29 mouse cellular contexts compared by ENCODE assay signal in genomic region chr4:28862845-28863666, GRCm38 (mm10). TPM values are rescaled to one million over a fixed set of nuclear protein-coding genes. Genes with fewer than 3 reads are reported as not detected.
DNase-seq lines count a peak whose midpoint lies in the region; ATAC-seq and TF ChIP-seq lines count a peak whose summit lies in the region.
"Had no signal": no experiment of that assay in that cellular context is flagged by ENCODE, and none has a peak within 500 bp of the region (broad histone marks: within the 10 kb centered on the region; RNA-seq: fewer than 3 reads in every experiment).

No protein-coding gene starts in this region.

- H3K4me1 ChIP-seq in cerebellum, adult 2 months (ENCODE audit: control insufficient read depth, insufficient read depth, low read length) = 0 out of 2 replicates have a peak, but pooled peaks cover 2% of the 10 kb centered on the region
- H3K4me1 ChIP-seq in embryonic facial prominence, embryonic 12.5 days = peaks cover 8% of the 10 kb centered on the region
- peaks cover 7% of the 10 kb centered on the region; the same call in 1 of the 2 replicates for H3K4me1 ChIP-seq in limb, embryonic 12.5 days (replicated peaks)
- 0 out of 2 replicates have a peak, but pooled peaks cover 2% of the 10 kb centered on the region for H3K4me1 ChIP-seq in hindbrain, embryonic 13.5 days (replicated peaks)
- H3K4me1 ChIP-seq: lung, embryonic 15.5 days; midbrain, embryonic 10.5 days had no signal

- no peaks in the 10 kb centered on the region for H3K27me3 ChIP-seq in cerebellum, adult 2 months (ENCODE audit: control insufficient read depth, insufficient read depth, low read length)
- no peaks in the 10 kb centered on the region for H3K27me3 ChIP-seq in embryonic facial prominence, embryonic 12.5 days
- no peaks in the 10 kb centered on the region for H3K27me3 ChIP-seq in limb, embryonic 12.5 days
- H3K27me3 ChIP-seq in hindbrain, embryonic 13.5 days = no peaks in the 10 kb centered on the region
- H3K27me3 ChIP-seq: CH12.LX; lung, embryonic 15.5 days; neural tube, embryonic 13.5 days had no signal

- WGBS in cerebellum, adult 2 months = 80% methylated on average over 6 of the region's 6 CpGs
- 24% methylated on average over 6 of the region's 6 CpGs for WGBS in embryonic facial prominence, embryonic 12.5 days
- WGBS in limb, embryonic 12.5 days = 55% methylated on average over 6 of the region's 6 CpGs
- 80% methylated on average over 6 of the region's 6 CpGs for WGBS in hindbrain, embryonic 13.5 days

- no peaks in the 10 kb centered on the region for H3K36me3 ChIP-seq in embryonic facial prominence, embryonic 12.5 days
- no peaks in the 10 kb centered on the region for H3K36me3 ChIP-seq in limb, embryonic 12.5 days
- no peaks in the 10 kb centered on the region for H3K36me3 ChIP-seq in hindbrain, embryonic 13.5 days
- H3K36me3 ChIP-seq: heart, embryonic 10.5 days; lung, embryonic 15.5 days; midbrain, embryonic 10.5 days; neural tube, embryonic 13.5 days had no signal

- no peak for TF ChIP-seq POLR2A in cerebellum, adult 2 months (IDR thresholded peaks at IDR 0.05; ENCODE audit: borderline replicate concordance, insufficient read depth, low read length)

- no peak overlapping the region for H3K9ac ChIP-seq in embryonic facial prominence, embryonic 12.5 days
- no peak overlapping the region for H3K9ac ChIP-seq in limb, embryonic 12.5 days (replicated peaks)
- no peak overlapping the region for H3K9ac ChIP-seq in hindbrain, embryonic 13.5 days
- H3K9ac ChIP-seq: forebrain, postnatal 0 days; hindbrain, embryonic 14.5 days; lung, embryonic 15.5 days; neural tube, embryonic 13.5 days had no signal

- no peak for TF ChIP-seq CTCF in cerebellum, adult 2 months (IDR thresholded peaks at IDR 0.05; ENCODE audit: borderline replicate concordance, insufficient read depth, low read depth, low read length)

- no peaks in the 10 kb centered on the region for H3K9me3 ChIP-seq in embryonic facial prominence, embryonic 12.5 days
- no peaks in the 10 kb centered on the region for H3K9me3 ChIP-seq in limb, embryonic 12.5 days
- H3K9me3 ChIP-seq in hindbrain, embryonic 13.5 days = no peaks in the 10 kb centered on the region
- H3K9me3 ChIP-seq: heart, embryonic 10.5 days; lung, embryonic 15.5 days; midbrain, embryonic 10.5 days; neural tube, embryonic 13.5 days had no signal

- H3K4me2 ChIP-seq in embryonic facial prominence, embryonic 12.5 days (replicated peaks) = no peak overlapping the region
- H3K4me2 ChIP-seq in limb, embryonic 12.5 days = no peak overlapping the region
- H3K4me2 ChIP-seq in hindbrain, embryonic 13.5 days = no peak overlapping the region
- H3K4me2 ChIP-seq: hindbrain, embryonic 14.5 days; liver, embryonic 11.5 days; lung, embryonic 15.5 days; neural tube, embryonic 13.5 days had no signal

- no peak overlapping the region for H3K27ac ChIP-seq in cerebellum, adult 2 months (ENCODE audit: insufficient read depth, low read length)
- peak overlapping the region; percentile 63; the same call in 1 of the 2 replicates for H3K27ac ChIP-seq in embryonic facial prominence, embryonic 12.5 days
- H3K27ac ChIP-seq in limb, embryonic 12.5 days = peak overlapping the region; percentile 66
- H3K27ac ChIP-seq in hindbrain, embryonic 13.5 days = no peak overlapping the region
- H3K27ac ChIP-seq: heart, embryonic 10.5 days; hindbrain, embryonic 14.5 days; left cerebral cortex, adult 2 months; lung, embryonic 15.5 days; midbrain, embryonic 10.5 days; neural tube, embryonic 13.5 days had no signal

- no peak overlapping the region for H3K4me3 ChIP-seq in cerebellum, adult 2 months (replicated peaks; ENCODE audit: insufficient read depth, low read depth, low read length)
- no peak overlapping the region for H3K4me3 ChIP-seq in embryonic facial prominence, embryonic 12.5 days
- no peak overlapping the region for H3K4me3 ChIP-seq in limb, embryonic 12.5 days (replicated peaks)
- H3K4me3 ChIP-seq in hindbrain, embryonic 13.5 days = no peak overlapping the region
- H3K4me3 ChIP-seq: erythroblast, embryonic 14.5 days; heart, embryonic 10.5 days; left cerebral cortex, adult 2 months; lung, embryonic 15.5 days; midbrain, embryonic 10.5 days; neural tube, embryonic 13.5 days had no signal

- no peak for DNase-seq in cerebellum, adult 2 months
- peak; percentile 28 for DNase-seq in layer of hippocampus, adult 9-11 months
- no peak for DNase-seq in layer of hippocampus, postnatal 36 days
- DNase-seq: adrenal gland, adult 2 months; adrenal gland, postnatal 36 days; cerebellum, adult 8-10 months; cerebellum, postnatal 25 days; forebrain, postnatal 0 days; gastrocnemius, postnatal 10 days; heart, postnatal 4 days; kidney, postnatal 25 days; thymus, postnatal 25 days had no signal

- ATAC-seq in cerebellum, adult (ENCODE audit: insufficient number of reproducible peaks, low FRiP score, low TSS enrichment) = 0 out of 2 replicates have a peak, but pooled peaks have one; percentile 26
- peak; percentile 67 for ATAC-seq in embryonic facial prominence, embryonic 12.5 days (ENCODE audit: insufficient number of reproducible peaks, insufficient read depth, low FRiP score, low TSS enrichment)
- ATAC-seq in limb, embryonic 12.5 days (ENCODE audit: insufficient number of reproducible peaks, insufficient read depth, low FRiP score, low TSS enrichment, low read depth) = peak; percentile 76; the same call in 1 of the 2 replicates
- no peak for ATAC-seq in hindbrain, embryonic 13.5 days (ENCODE audit: low FRiP score)
- no peak for ATAC-seq in erythroblast, adult 5-6 weeks (replicated peaks; ENCODE audit: low FRiP score, poor library complexity, severe bottlenecking)
- ATAC-seq: activated CD4-positive, CD25-positive, alpha-beta regulatory T cell, adult 4 months; forebrain, postnatal 0 days; intestine, postnatal 0 days; midbrain, embryonic 16.5 days had no signal

RNA-seq across cellular contexts. Expression of gene Epha7, which starts 50.1 kb away (rescaled TPM):
- 12.4 and 12.7 TPM in 2 replicates for polyA plus RNA-seq in cerebellum, adult 2 months (2012; rRNA removed)
- total RNA-seq in layer of hippocampus, postnatal 36 days (2021) = 100 to 1,000 TPM; 206 to 208 TPM
- 75.2 and 76.4 TPM in 2 replicates for polyA plus RNA-seq in embryonic facial prominence, embryonic 12.5 days (2016; fragmentation: Nextera tagmentation; extraction: Ambion mirVana)
- 50.6 and 56.5 TPM in 2 replicates for polyA plus RNA-seq in limb, embryonic 12.5 days (2016; fragmentation: Nextera tagmentation; extraction: Ambion mirVana)
- polyA plus RNA-seq in hindbrain, embryonic 13.5 days (2015; fragmentation: Nextera tagmentation; extraction: Ambion mirVana) = 79.5 and 82.6 TPM in 2 replicates
- total RNA-seq in erythroblast, adult 5-6 weeks (2015; ENCODE audit: low replicate concordance) = 1.0 and 3.3 TPM in 2 replicates
- 3.1 TPM in 1 of 2 replicates, not detected in the other for total RNA-seq in erythroblast, adult 5-6 weeks (2017; ENCODE audit: low replicate concordance)
- total RNA-seq: CH12.LX had no signal

Comparison
In these comparisons a context has a peak if more than half of its experiments do, and no peak if none do; other contexts are left out.
1. ATAC-seq: peak in cerebellum, adult (single experiment), embryonic facial prominence, embryonic 12.5 days (single experiment) and limb, embryonic 12.5 days (single experiment); none in hindbrain, embryonic 13.5 days (single experiment) and erythroblast, adult 5-6 weeks (single experiment).
2. H3K27ac ChIP-seq: peak in embryonic facial prominence, embryonic 12.5 days (single experiment) and limb, embryonic 12.5 days (single experiment); none in cerebellum, adult 2 months (single experiment) and hindbrain, embryonic 13.5 days (single experiment).